Mouse (Mus musculus) right cerebral cortex, adult 2 months (tissue): ENCODE measurements around the gene Nxph1.

ENCODE experiments used
- DNase-seq, 2 experiments: peaks; one replicate each; pipeline ENCODE4 v3.0.0; 2021 to 2022; ENCODE audit warnings: low spot score in 2 of 2

Gene Nxph1

GRCm38 (mm10) chr6:8959810-8960209, 11.6 kb downstream of the Nxph1 start:
- peak in 1 of 2 experiments; percentile 27 for DNase-seq

- DNase-seq = no peak
These were observed 22.3 kb downstream of the Nxph1 start for GRCm38 (mm10) chr6:8970576-8970975.

GRCm38 (mm10) chr6:8979237-8979871, 31.1 kb downstream of the Nxph1 start:
- DNase-seq = no peak

GRCm38 (mm10) chr6:8996301-8996943, 48.2 kb downstream of the Nxph1 start:
- no peak for DNase-seq

GRCm38 (mm10) chr6:8997326-8997725, 49.1 kb downstream of the Nxph1 start:
- peak in 1 of 2 experiments; percentile 10 for DNase-seq

- no peak for DNase-seq
These were observed 54.5 kb downstream of the Nxph1 start for GRCm38 (mm10) chr6:9002686-9003085.

GRCm38 (mm10) chr6:9026631-9027030, 78.4 kb downstream of the Nxph1 start:
- no peak for DNase-seq

GRCm38 (mm10) chr6:9027146-9027545, 78.9 kb downstream of the Nxph1 start:
- no peak for DNase-seq

- DNase-seq = no peak
These were observed 80.3 kb downstream of the Nxph1 start for GRCm38 (mm10) chr6:9028501-9028900.

- no peak for DNase-seq
These were observed 91.1 kb downstream of the Nxph1 start for GRCm38 (mm10) chr6:9039286-9039685.

- no peak for DNase-seq
These were observed 92.8 kb downstream of the Nxph1 start for GRCm38 (mm10) chr6:9040991-9041390.

- no peak for DNase-seq
These were observed 94.2 kb downstream of the Nxph1 start for GRCm38 (mm10) chr6:9042391-9042790.

GRCm38 (mm10) chr6:9046815-9047214, 98.6 kb downstream of the Nxph1 start:
- no peak for DNase-seq

GRCm38 (mm10) chr6:9061261-9062105, 113.3 kb downstream of the Nxph1 start:
- DNase-seq = no peak

- no peak for DNase-seq
These were observed 118.2 kb downstream of the Nxph1 start for GRCm38 (mm10) chr6:9066435-9066834.

GRCm38 (mm10) chr6:9069913-9070312, 121.7 kb downstream of the Nxph1 start:
- no peak for DNase-seq

GRCm38 (mm10) chr6:9076463-9076862, 128.2 kb downstream of the Nxph1 start:
- no peak for DNase-seq

GRCm38 (mm10) chr6:9077793-9078689, 129.8 kb downstream of the Nxph1 start:
- DNase-seq = peak; percentile 51 to 70

- no peak for DNase-seq
These were observed 135.6 kb downstream of the Nxph1 start for GRCm38 (mm10) chr6:9083851-9084250.

GRCm38 (mm10) chr6:9097345-9097744, 149.1 kb downstream of the Nxph1 start:
- no peak for DNase-seq

- no peak for DNase-seq
These were observed 159.1 kb downstream of the Nxph1 start for GRCm38 (mm10) chr6:9107366-9107765.

GRCm38 (mm10) chr6:9119136-9119535, 170.9 kb downstream of the Nxph1 start:
- DNase-seq = no peak
